Mouse (Mus musculus): ENCODE results near the gene Kit.

The Kit gene

GRCm38 (mm10) chr5:75590961-75591360, 16.2 kb downstream of the Kit start:
- no peak for DNase-seq

GRCm38 (mm10) chr5:75591567-75591966, 16.9 kb downstream of the Kit start:
- no peak for DNase-seq

GRCm38 (mm10) chr5:75595319-75595718, 20.6 kb downstream of the Kit start:
- no peak for DNase-seq

- DNase-seq = no peak
Observed at GRCm38 (mm10) chr5:75596211-75596610, 21.5 kb downstream of the Kit start.

DNA sequence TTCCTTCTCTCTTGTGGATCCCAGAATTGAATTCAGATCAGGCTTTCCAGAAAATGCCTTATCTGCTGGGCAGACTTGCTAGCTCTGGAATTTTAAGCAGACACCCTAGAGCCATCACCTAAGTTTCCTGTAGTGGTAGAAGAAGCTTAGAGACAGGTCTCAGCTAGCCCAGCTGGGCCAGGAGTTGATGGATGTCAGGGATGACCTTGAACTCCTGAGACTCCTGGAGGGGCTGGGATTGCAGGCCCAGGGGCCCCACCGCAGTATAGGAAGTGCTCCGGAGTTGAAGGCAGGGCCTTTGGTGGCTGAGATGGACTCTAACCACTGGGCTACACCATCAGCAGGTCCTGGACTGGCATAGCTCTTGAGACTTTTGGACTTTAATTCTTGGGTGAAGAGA, 22.6 kb downstream of the Kit start:
- no peak for DNase-seq

DNA sequence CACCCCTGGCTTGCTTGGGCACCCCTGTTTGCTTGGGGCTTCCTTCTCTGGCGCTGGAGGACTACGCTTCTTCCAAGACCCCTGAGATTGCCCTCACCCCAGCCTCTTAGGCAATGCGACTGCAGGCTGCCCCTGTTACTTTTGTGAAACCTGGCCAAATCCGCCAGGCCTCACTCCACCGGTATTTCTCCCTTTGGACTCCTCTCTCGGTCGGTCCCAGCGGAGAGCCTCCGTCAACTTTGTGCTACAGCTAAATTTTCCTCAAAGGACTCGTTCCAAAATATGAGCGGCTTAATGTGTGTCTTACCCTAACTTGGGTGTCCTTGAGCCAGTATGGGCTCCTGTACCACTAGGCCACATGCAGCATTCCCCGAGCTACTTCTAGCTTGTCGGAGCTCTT, 23.8 kb downstream of the Kit start:
- no peak for DNase-seq

DNA sequence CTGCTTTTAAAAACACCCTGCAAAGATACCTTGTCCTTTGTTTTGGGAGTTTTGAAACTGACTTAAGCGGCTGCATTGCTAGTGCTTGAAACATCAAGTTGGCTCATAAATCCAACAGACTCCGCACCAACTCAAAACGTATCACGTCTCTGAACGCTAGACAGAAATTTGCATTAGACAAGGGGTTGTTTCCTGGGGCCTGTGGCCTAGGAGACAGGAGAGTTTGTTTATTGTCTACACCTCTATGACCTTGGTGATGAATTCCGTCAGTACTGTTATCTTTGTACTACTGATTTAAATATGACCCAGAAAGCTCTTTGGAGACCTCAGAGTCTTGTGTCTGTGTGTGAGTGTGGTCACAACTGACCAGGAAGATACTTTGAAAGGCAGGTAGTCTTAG, 25.3 kb downstream of the Kit start:
- DNase-seq = no peak

DNA sequence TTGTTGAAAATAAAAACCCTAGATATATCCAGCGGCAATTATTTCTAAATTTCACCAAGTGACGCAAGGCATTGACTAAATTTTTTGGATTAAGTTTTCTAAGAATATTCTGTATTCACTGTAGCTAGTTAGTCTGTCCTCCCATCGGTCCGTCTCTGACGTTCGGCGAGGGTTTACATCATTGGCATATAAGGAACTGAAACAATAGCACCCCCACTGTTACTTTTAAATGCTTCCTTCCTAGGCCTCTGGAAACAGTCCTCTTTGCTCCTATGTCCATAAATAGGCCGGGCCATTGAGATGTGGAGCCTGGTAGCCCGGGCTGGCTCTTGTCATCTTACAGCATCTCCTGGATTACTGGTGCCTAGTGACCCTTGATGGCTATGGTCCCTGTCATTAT, 29.5 kb downstream of the Kit start:
- DNase-seq = no peak

- no peak for DNase-seq
Observed at GRCm38 (mm10) chr5:75606898-75607297, 32.2 kb downstream of the Kit start.

DNA sequence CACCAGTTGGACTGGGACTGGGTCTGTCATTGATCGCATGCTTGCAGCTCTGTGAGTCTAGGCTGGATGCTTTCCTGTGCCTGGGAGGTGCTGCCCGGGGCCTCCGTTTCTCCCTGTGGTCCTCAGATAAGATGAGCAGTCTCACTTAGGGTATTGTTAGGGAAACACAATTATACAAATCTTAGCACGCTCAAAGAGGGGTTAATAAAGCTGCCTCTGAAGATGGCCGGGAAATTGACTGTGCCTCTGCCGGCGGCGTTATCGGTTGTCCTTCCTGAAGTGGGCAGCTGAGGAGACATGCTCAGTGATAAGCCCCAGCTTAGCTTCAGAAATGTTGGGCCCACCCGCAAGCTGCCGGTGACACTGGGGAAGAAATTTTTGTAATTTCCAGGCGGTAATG, 33.3 kb downstream of the Kit start:
- DNase-seq = peak; percentile 60

DNA sequence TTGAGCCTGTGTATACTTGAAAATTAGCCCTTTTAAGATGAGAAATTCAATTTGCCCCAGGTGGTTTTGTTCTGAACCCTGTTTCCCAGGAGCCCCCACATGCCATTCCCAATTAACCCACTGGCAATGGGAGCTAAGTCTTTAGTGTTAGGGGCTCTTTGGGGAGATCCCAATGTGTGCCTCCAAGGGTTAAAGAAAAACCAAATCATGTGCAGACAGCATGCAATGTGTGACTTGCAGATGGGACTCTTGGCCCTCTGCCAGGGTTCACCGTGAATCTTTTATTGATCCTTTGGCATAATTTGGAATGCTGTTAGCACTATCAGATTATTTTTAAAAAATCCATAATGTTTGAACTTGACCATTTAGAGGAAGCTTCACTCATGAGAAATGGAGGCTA, 37.7 kb downstream of the Kit start:
- DNase-seq = no peak

- no peak for DNase-seq
Observed at GRCm38 (mm10) chr5:75612926-75613325, 38.2 kb downstream of the Kit start.

DNA sequence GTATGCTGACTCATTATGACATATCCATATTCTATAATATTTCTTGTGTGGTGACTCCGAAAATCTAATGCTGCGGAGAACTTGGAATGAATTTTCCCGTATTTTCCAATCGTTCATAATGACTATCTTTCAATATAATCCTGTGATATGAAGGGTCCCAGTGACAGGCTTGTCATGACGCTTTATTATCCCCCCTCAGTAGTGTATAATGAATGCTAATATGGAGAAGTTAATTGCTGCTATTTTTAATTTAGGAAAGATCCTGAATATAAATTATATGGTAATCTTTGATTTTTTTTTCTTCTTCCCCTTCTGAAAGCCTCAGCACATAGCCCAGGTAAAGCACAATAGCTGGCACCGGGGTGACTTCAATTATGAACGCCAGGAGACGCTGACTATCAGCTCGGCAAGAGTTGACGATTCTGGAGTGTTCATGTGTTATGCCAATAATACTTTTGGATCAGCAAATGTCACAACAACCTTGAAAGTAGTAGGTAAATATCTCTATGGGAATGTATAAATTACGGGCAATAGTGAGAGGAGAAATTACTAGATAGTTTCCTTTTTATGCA, 40.4 kb downstream of the Kit start:
- no peak for DNase-seq

GRCm38 (mm10) chr5:75615624-75616023, 40.9 kb downstream of the Kit start:
- DNase-seq = no peak

DNA sequence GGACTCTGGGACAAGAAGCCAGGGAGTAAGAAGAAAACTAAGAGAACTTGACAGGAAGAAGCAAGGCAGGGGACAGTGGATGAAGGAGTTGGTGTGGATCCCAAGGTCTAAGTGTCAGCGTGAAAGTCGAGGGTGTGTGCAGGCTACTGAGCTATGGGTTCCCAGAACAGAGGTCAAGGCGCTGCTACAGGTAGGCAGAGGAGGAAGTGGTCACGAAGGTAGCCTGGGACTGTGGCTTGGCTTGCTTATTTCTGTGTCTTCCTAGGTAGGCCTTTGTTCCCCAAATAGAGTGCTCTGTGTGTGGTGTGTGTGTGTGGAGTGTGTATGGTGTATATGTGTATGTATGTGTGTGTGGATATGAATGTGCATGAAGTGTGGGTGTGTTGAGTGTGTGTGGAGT, 47.7 kb downstream of the Kit start:
- DNase-seq = no peak

DNA sequence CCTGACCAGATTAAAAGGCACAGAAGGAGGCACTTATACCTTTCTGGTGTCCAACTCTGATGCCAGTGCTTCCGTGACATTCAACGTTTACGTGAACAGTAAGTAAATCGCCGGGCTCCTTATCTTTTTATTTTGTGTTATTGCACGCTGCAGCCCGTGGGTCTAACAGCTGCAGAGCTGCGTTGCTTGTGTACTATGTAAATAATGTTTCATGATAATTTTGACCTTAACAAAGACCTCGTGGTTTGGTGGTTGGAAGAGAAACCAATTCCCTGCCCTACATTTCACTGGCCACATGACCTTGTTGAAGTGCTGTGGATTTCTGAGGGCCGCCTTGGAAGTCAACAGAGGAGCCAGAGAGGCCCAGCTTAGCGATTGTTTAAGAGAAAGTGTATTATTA, 48.3 kb downstream of the Kit start:
- no peak for DNase-seq

GRCm38 (mm10) chr5:75623520-75623919, 48.8 kb downstream of the Kit start:
- no peak for DNase-seq

DNA sequence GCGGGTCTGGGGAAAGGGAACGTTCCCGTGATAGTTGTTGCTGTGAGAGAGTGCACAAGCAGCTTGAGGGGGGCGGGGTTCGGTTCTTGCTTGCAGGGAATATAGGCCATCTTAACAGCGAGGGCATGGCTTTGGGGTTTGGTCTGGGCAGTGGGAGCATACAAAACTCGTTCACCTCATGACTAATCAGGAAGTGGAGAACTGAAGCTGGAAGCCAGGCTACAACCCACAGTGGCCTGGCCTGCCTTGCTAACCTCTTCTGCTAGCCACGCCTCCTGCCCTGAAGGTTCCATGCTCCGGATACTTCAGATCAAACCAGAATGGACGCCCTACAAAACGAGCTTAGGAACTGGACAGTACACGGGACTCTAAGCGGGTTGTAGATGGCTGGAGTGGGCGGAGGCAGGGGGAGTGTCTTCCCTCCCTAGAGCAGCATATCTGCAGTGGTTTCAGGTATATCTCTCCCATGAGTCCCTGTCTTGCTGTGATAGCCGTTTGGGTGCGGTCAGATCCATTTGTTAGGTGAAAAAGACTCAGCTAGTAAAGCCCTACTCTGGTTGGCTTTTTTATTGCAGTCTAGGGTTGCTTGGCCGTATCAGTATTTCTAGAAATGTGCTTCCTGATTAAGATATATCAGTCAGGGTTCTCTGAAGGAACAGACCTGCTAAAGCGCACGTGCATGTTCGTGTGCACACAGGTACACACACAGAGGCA, 49.4 kb downstream of the Kit start:
- DNase-seq = peak; percentile 62

- DNase-seq = no peak
Observed at GRCm38 (mm10) chr5:75625059-75625458, 50.3 kb downstream of the Kit start.

- DNase-seq = no peak
Observed at GRCm38 (mm10) chr5:75626284-75626683, 51.6 kb downstream of the Kit start.

DNA sequence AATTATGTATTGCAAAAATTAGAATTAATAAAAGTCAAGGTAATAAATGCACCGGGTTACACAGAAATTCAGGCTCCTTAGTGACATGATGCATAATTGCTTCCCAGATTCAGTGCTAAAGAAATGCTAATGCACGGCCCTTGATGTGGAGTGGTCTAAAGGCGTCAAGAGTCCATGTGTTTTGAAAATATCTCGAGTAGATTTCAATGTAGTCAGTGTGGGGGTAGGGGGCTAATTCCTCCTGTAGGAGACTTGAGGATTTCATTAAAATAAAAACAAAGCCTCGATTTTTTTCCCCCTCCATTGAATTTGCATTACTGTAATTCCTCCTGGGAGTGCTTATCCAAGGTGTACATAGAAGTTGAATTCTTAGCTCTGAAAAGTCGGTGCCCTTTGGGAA, 52.0 kb downstream of the Kit start:
- no peak for DNase-seq

GRCm38 (mm10) chr5:75632257-75632656, 57.5 kb downstream of the Kit start:
- DNase-seq = no peak

DNA sequence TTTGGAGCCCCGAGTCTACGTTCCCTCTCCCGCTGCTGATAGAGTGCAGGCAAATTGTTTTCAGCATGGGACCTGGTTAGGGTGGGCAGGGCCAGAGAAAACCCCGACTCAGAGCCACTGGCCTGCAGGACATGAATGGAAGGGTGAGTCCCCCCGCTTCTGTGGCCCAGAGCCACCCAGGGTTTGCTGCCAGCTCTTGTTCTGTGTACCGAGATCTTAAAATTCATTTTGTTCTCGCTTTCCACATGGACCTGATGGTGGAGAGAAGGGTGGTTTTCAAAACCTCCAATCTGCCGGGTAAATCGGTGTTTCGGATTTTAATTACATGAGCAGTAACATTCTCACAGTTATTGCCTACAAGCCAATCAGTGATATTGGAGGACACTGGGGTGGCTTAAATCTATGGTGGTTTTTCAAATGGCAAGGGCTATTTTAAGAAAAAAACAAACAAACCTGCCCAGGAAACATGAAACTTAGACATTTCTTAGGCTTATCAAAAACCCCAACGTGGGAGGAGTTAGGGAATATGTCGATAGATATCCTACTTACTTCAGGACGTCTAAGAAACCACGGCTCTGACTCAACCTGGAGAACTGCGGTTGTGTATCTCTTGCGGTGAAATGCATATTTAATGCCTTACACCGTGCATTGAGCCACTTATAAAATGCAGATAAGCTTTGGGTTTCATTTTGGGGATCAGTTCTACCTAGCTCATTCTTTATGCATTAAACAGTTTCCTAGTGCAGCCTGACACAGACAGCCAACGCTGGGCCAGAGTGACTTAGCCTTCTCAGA, 58.3 kb downstream of the Kit start:
- DNase-seq = no peak

GRCm38 (mm10) chr5:75635385-75635784, 60.7 kb downstream of the Kit start:
- DNase-seq = no peak
